Mouse (Mus musculus) bone marrow, adult 2 months (tissue): ENCODE results near the gene Wipi1. TPM values are rescaled to one million over a fixed set of nuclear protein-coding genes. Genes with fewer than 3 reads are reported as not detected.
"Not testable (repeated sequence)": the region's sequence is repeated elsewhere in the genome, so short reads cannot be mapped to it uniquely, and the experiment has no call there.

Source experiments
- H3K27ac ChIP-seq: fragments of 200-500 bp; 2 replicates; pipeline ENCODE4 v1.5.1; 2012; ENCODE audit warnings: low read depth, mild to moderate bottlenecking, control low read depth, inconsistent platforms, low read length; ENCODE audit not compliant: control insufficient read depth, poor library complexity, insufficient read depth
- H3K4me1 ChIP-seq: fragments of 200-500 bp; 2 replicates; pipeline ENCODE4 v1.6.1; 2011; ENCODE audit warnings: low read length; ENCODE audit not compliant: control insufficient read depth, insufficient read depth
- H3K4me3 ChIP-seq: fragments of 200-500 bp; replicated peaks from 2 replicates; pipeline ENCODE3; 2011; ENCODE audit warnings: mild to moderate bottlenecking, low read depth, low read length, control low read depth; ENCODE audit not compliant: control insufficient read depth
- CTCF ChIP-seq: fragments of 200-500 bp; IDR thresholded peaks from 2 replicates; pipeline ENCODE4 v1.5.1; 2011; ENCODE audit warnings: low read length, control low read depth; ENCODE audit not compliant: control insufficient read depth, insufficient read depth
- POLR2A ChIP-seq: fragments of 200-500 bp; IDR thresholded peaks from 2 replicates; pipeline ENCODE4 v1.6.1; 2011; ENCODE audit warnings: low read depth, mild to moderate bottlenecking, control low read depth, low read length, borderline replicate concordance; ENCODE audit not compliant: control insufficient read depth
- WGBS: fragments of 180-500 bp; shearing (Covaris S2); methylation state at CpG from one replicate; pipeline ENCODE4 v1.1.7; 2018; 5-methylcytosine and 5-hydroxymethylcytosine counted together
- polyA plus RNA-seq: library from polyadenylated mRNA; stranded (reverse); fragments of >200 nt; gene quantifications from 2 replicates; pipeline ENCODE4 v1.2.4, GENCODE M21; 2011; ENCODE audit warnings: low replicate concordance; ENCODE audit not compliant: missing spikeins, insufficient read depth, insufficient read length

Gene Wipi1
- 13.3 and 18.3 TPM in 2 replicates for polyA plus RNA-seq

DNA sequence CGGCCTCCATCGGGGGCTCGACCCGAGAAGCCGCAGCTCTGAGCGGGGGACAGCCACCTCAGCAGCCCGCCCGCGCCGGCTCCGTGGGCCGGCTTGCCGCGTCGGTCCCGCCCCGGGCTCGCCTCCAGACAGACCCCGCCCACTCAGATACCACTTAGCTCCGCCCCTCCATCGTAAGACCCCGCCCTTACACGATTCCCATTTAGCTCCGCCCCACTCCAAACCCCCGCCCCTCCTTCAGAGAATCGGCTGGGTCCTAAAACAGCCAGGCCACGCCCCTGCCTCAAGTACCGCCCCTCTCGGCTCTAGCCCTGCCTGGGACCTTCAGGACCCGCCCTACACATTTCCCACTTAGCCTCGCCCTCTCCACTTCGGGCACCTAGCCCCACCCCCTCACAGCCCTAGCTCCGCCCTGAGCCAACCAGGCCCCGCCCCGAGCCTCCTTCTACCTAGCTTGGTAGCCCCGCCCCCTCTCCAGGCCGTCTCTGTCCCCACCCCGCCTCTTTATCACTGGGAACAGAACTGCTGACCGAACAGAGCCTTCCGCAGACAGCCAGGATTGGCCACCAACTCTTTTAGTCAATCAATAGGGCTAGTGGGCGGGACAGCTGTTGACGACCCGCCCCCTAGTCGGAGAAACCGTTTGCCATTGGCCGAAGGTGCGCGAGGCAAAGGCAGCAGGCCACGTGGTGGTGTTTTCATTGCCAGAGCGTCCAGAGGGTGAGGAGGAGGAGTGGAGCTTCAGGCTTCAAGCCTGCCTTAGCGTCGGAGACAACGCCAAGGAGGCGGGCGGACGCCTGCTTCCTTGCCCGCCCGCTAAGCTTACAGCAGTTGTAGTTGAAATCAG lies at the start of gene Wipi1:
TSS of gene Wipi1 (minus strand) at position 665 of the 847 bp plus-strand sequence.
- peak within 1 kb of the TSS; percentile 94 for H3K27ac ChIP-seq
- peaks cover 3% of the 10 kb centered on the region for H3K4me1 ChIP-seq

DNA sequence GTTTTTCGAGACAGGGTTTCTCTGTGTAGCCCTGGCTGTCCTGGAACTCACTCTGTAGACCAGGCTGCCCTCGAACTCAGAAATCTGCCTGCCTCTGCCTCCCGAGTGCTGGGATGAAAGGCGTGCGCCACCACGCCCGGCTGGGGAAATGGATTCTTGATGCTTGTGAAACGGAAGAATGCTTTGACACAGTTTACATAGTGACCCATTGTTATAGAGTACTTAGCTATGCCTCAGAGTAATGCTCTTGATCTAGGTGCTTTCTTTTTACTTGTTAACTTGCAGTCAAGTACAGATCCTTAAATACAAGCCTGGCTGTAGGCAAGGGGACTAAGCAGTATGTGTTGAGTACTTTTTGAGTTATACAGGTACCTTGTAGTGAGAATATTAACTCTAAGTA lies 48.8 kb upstream of the Wipi1 start:
- WGBS = 92% methylated on average over 8 of the region's 8 CpGs
- H3K4me1 ChIP-seq, H3K4me3 ChIP-seq, H3K27ac ChIP-seq: not testable (repeated sequence)

More for the DNA sequence above, at the start of gene Wipi1:
- peak; percentile 92 for TF ChIP-seq POLR2A
- TF ChIP-seq CTCF = no peak
- H3K4me3 ChIP-seq = peak within 1 kb of the TSS; percentile 90
- WGBS = under 1% methylated on average over 58 of the region's 58 CpGs

DNA sequence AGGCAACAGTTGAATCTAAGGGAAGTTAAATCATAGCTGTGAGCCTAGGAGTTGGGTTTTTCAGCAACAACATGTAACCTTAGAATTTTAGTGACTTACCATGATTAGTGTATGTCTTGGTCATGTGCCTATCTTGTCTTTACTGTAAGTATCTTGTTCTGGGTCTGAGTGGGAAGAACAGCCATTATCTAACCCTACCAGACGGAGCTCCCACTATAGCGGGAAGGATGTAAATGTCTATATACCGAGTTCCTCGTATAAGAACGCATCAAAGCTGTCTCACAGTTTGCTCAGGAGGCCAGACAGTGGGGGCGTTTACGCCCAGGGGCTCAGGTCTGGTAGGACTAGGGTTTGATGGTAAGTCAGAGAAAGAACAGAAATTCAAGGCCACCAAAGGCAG lies 44.5 kb upstream of the Wipi1 start:
- H3K27ac ChIP-seq = no peak overlapping the region

DNA sequence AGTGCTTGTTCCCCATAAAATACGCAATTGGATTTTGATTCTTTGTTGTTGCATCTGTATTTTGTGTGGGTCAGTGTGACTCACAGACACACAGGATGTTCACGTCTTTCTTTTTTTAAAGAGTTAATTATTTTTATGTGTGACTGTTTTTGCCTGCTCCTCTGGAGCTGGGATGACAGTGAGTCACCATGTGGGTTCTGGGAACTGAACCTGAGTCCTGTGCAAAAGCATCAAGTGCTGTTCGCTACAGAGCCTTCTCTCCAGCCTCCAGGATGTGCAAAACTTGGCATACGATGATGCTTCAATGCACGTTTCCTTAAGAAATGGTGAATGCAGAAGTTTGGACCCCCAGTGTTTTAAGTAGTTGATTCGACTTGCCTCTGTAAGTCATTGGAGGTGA lies 42.8 kb upstream of the Wipi1 start:
- peaks cover 2% of the 10 kb centered on the region for H3K4me1 ChIP-seq
- 78% methylated on average over 6 of the region's 6 CpGs for WGBS

More for the DNA sequence above, 44.5 kb upstream of the Wipi1 start:
- H3K4me1 ChIP-seq = peaks cover 2% of the 10 kb centered on the region
- no peak for TF ChIP-seq CTCF
- TF ChIP-seq POLR2A = no peak
- H3K4me3 ChIP-seq = no peak overlapping the region
- 67% methylated on average over 7 of the region's 7 CpGs for WGBS

GRCm38 (mm10) chr11:109653201-109653600 lies 41.4 kb upstream of the Wipi1 start:
- no peak overlapping the region for H3K4me3 ChIP-seq
- no peak overlapping the region for H3K27ac ChIP-seq
- WGBS = 52% methylated on average over 8 of the region's 8 CpGs
- H3K4me1 ChIP-seq = peaks cover 6% of the 10 kb centered on the region
- no peak for TF ChIP-seq POLR2A
- TF ChIP-seq CTCF = no peak

More for the DNA sequence above, 42.8 kb upstream of the Wipi1 start:
- no peak for TF ChIP-seq POLR2A
- TF ChIP-seq CTCF = no peak
- Histone ChIP-seq H3K27ac (no peak overlapping the region), H3K4me3 (no peak overlapping the region)

GRCm38 (mm10) chr11:109652505-109652904 lies 40.7 kb upstream of the Wipi1 start:
- Histone ChIP-seq H3K27ac (no peak overlapping the region), H3K4me3 (no peak overlapping the region), H3K4me1 (peaks cover 6% of the 10 kb centered on the region)
- WGBS = 55% methylated on average over 6 of the region's 6 CpGs
- TF ChIP-seq CTCF = no peak
- no peak for TF ChIP-seq POLR2A

DNA sequence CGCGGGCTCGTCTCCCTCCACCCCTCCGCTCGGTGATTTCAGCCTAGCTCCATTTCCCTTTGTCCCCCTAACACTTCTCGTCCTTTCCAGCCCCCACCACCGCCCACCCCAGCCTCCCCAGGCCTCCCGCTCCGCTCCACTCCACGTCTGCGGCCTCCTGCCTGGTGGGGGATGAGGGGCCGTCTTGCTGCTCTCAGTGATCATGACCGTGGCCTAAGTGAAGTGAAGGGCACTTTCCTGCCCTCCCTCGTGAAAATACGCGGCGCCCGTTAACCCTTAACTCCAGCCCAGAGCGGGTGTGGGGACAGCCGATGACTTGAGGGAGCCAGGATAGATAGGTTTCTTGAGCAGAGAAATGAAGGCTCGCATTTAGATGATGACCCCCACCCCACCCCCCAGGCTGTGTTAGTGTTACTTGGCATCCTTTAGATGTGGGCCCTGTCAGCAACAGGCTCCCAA lies 39.8 kb upstream of the Wipi1 start:
- 0% methylated on average over 21 of the region's 21 CpGs for WGBS
- TF ChIP-seq CTCF (no peak), POLR2A (0 out of 2 replicates have a peak, but pooled peaks have one; percentile 17)
- peak overlapping the region; percentile 97 for H3K4me3 ChIP-seq
- H3K4me1 ChIP-seq = peaks cover 6% of the 10 kb centered on the region
- H3K27ac ChIP-seq = peak overlapping the region; percentile 99

DNA sequence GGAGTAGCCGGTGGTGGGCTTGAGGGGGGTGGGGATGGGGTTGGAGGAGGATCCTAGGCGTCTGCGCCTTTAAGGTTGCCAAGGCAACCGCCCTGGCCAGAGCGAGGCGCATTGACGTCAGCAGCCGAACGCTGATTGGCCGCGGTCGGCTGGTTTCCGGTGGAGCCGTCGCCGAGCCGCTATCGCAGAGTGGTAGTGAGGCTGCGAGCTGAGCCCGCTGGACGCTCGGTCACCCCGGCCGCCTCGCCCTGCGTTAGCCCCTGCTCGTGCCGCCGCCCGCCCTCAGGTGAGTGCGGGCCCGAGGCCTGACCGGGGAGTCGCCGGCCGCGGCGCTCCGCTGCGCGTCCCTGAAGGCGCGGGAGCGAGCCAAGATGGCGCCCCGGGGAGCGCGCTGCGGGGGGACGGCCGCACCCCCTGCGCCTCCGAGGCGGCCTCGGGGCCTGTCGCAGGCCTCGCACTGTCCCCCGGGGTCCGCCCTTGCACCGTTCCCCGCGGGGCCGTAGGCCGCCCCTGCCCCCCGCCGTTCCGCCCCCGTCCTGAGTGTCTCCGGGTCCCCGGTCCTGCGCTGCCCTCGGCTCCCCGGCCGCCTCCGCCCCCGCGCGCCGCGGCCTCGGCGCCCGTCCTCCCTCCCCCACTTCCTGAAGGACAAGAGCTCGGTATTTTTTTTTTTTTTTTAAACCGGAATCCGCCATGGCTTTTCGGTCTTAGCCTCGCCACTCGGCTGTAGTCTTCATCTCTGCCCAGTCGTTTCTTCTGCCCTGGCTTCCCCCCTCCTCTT lies 39.2 kb upstream of the Wipi1 start:
- TF ChIP-seq CTCF (no peak), POLR2A (peak; percentile 93)
- Histone ChIP-seq H3K27ac (peak overlapping the region; percentile 99), H3K4me3 (peak overlapping the region; percentile 97), H3K4me1 (peaks cover 5% of the 10 kb centered on the region)
- under 1% methylated on average over 88 of the region's 90 CpGs for WGBS
